Mouse (Mus musculus) right cerebral cortex, adult 2 months (tissue): ENCODE data around the gene Cacnb1.

Source experiments
- DNase-seq, 2 experiments: peaks; one replicate each; pipeline ENCODE4 v3.0.0; 2021 to 2022; ENCODE audit warnings: low spot score in 2 of 2

The Cacnb1 gene

GRCm38 (mm10) chr11:98011716-98012115 is 11.1 kb downstream of the Cacnb1 start:
- DNase-seq = peak in 1 of 2 experiments; percentile 66

- DNase-seq = peak in 1 of 2 experiments; percentile 45
Measured at GRCm38 (mm10) chr11:98008087-98008486, 14.7 kb downstream of the Cacnb1 start.

DNA sequence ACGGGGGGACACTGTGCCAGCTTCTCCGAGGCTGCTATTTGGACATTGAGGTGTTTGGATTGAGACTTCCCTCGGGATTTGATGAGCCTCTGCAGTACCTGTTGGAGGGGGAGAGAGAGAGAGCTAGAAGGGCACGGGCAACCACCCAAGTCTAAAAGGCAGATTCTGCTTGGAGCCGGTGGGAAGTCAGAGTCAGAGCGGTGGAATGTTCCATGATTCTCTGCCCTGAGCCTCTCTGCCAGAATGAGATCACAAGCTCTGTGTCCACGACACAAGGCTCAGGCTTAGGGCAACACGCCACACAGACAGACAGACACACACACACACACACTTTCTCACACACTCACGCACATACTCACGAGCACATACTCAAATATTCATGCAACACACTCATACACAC is 17.1 kb downstream of the Cacnb1 start:
- DNase-seq = no peak

- DNase-seq = peak in 1 of 2 experiments; percentile 12
Measured at GRCm38 (mm10) chr11:98005076-98005475, 17.8 kb downstream of the Cacnb1 start.

- peak; percentile 68 to 77 for DNase-seq
Measured at GRCm38 (mm10) chr11:98004161-98004560, 18.7 kb downstream of the Cacnb1 start.

GRCm38 (mm10) chr11:98003171-98003671 is 19.6 kb downstream of the Cacnb1 start:
- peak in 1 of 2 experiments; percentile 10 for DNase-seq

GRCm38 (mm10) chr11:98002627-98003026 is 20.2 kb downstream of the Cacnb1 start:
- DNase-seq = peak; percentile 75

- no peak for DNase-seq
Measured at GRCm38 (mm10) chr11:98001986-98002385, 20.8 kb downstream of the Cacnb1 start.

DNA sequence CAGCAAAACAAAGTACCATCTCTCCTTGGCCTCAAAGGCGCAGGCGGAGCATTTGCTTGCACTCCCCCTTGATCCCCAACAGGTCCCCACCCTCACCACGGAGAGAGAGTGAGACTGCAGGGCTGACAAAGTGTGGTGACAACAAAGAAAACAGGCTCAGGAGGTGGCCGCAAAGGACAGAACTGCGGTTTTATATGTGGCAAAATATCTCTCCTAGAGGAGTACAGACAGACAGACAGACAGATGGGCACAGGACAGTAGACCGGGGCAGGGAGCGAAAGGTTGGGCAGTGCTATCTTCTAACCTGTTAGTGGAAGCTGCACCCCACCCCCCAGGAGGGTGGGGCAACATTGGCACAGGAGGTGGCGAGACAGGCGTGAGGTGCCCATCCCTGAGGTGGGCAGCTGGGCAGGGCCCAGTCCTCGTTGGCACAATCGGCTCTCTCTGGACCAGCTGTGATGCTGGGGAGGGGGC is 21.4 kb downstream of the Cacnb1 start:
- no peak for DNase-seq

- DNase-seq = no peak
Measured at GRCm38 (mm10) chr11:98000378-98001140, 22.3 kb downstream of the Cacnb1 start.

GRCm38 (mm10) chr11:97999748-98000147 is 23.1 kb downstream of the Cacnb1 start:
- no peak for DNase-seq

DNA sequence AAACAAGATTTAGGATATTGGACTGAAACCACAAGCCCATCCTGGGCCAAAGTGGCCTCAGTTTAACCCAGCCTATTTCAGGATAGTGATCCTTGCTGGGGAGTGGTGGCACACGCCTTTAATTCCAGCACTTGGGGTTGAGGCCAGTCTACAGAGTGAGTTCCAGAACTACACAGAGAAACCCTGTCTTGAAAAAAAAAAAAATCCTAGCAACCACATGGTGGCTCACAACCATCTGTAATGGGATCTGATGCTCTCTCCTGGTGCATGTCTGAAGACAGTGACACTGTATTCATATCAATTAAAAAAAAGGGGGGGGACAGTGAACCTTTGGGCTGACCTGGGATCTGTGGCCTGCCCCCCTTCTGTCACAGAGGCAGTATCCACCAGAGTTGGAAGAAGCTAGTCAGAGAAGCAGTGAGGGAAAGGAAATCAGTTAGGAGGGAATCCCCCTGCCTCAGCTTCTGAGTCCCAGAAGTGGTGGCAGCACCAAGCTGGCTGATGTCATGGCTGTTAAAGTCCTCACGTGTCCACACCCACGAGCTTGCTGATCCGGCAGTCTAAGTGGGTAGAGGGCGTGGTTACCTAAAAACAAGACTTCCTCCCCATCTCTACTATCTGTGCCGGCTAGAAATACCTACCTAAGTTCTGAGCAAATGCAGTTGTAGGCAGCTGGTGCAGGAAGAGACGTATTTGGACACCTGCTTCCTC is 23.8 kb downstream of the Cacnb1 start:
- DNase-seq = peak in 1 of 2 experiments; percentile 45

DNA sequence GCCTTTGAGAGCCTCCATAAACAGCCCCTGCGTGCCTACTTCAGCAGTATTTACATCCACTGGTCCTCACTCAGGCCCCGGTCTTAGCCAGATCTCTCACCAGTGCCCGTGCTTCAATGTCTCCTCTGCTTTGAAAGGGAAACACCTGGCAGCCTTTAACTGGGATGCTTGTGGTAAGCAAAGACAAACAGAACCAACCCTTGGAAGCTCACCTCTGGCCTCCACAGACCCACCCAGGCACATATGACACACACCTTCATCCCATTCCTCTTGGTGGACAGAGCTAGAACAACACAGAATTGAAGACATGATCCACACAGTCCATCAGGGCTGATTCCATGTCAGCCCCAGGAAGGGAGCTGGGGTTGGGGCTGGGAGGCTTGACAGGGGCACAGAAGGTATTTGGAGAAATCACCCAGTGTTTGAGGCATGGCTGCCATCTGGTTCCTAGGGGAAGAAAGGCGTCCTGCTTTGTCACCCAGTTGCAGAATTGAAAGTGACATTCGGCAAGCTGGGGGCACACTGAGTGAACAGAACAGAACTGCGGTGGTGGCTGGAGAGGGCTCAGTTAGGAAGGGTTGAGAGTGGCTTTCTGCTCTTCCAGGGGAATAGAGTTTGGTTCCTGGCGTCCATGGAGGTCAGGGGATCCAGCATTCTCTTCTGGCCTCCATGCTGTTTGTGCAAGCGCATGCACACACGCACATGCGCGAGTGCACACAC is 24.6 kb downstream of the Cacnb1 start:
- peak in 1 of 2 experiments; percentile 16 for DNase-seq

DNA sequence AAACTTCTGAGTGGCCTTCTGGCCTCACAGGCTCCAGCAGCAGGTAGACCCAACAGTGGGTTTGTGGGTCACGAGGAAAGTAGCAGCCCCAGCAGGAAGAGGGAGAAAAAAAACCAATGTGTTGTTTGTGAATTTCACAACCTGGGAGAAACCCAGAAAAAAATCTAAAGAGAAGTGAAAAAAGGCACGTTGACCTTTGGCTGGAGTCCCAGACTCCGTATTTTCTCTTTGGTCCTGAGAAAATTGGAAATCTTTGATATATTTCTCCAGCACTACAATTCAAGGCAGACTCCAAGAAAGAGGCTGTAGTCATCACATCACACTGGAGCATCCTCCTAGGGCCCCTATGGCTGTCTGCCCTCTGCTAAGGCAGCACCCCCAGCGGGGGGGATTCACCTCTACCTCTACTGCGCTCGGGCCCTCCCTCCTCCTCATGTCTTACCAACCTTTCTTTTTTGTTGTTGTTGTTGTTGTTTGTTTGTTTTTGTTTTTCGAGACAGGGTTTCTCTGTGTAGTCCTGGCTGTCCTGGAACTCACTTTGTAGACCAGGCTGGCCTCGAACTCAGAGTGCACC is 25.4 kb downstream of the Cacnb1 start:
- DNase-seq = no peak

DNA sequence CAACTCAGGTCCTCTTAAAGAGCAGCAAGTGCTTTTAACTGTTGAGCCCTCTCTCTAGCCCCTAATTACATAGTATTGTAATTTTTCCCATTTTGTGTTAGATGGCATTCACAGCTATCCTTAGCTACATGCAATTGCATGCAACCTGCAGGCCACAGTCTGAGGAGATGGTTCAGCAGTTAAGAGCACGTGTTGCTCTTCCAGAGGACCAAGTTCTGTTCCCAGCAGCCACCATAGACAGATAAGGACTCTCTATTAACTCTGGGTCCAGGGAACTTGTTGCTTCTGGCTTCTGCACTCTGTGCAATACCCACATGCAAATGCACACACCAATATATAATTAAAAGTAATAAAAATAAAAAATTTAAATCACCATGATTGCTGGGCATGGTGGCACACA is 26.1 kb downstream of the Cacnb1 start:
- DNase-seq = no peak

DNA sequence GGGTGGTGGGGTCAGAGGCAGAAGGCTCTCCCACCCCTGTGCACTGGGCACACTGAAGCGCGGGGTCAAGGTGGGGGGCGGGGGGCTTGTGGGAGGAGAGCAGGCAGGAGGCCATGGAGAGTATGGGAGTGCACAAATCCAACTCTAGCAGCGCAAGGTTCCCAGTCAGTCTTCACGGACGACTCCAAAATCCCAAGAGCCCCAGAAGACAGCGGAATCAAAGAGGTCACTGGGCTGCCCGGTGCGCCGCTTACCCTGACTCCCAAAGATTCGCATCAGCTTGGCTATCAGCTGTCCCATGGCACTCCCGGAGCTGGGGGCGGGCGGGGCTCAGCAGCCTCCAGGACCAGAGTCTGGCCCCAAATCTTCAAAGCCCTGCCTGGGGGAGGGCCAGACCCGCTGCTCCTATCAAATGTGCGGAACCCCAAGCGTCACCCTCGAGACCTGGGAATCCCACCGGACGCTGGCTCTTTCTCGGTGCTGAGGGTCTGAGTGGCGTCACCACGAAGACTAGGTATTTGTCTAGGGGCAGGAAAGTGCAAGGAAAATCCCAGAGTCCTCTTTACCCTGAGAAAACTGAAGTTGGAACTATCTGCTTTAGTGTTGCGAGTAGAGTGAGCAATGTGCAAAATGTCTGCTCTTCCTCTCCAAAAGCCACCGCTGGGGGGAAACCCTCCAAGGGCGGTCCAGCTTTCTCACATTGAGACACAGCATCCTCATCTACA is 27.1 kb downstream of the Cacnb1 start, which contains the start of gene Arl5c:
TSS of gene Arl5c (minus strand) at position 618 of the 725 bp plus-strand sequence.
- no peak for DNase-seq

DNA sequence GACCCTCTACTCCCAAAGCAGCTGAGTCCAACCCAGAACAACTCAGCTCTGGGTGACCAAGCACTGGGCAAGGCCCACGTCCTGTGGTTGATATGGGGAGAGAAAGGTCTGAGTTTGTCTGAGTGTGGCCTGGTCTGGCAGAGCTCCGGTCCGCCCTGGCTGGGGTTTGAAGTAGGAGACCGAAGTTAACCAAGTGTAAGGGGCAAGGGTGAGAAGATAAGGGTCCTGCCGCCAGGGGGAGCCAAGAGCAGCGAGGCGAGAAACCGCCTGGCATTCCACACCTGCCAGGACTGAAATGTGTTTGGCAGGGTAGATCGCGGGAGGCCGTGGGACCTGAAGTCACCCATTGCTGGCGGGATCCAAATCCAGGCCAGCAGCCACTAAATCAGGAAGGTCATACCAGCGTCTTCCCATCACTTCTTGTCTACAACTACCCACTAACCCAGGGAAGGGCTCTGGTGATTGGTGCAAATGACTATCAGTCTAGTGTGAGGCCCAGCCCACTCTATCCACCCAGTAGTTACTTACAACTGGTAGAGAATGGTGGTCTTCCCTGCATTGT is 28.2 kb downstream of the Cacnb1 start:
- DNase-seq = peak; percentile 70 to 80

DNA sequence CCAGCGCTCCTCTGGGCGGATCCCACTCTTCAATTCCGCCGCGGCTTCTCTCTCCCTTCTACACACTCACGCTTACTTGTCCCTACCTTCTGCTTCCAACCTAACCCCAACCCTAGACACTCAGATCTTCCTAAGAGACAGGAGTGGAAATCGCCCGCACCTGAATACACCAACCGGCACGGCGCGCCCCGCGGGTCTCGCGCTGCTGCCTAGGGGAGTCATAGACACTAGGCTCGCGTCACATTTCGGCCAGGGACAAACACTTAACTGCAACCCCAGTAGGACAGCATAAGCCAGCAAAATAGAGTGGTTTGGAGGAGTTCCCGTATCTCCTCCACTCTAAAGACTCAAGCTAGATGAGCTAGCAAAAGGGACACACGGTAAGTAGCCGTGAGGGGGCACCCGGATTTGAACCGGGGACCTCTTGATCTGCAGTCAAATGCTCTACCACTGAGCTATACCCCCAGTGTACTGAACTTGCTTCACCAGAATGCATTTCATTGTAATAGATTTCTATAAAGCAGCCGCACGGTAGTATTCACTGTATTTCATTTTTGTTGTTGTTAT is 34.2 kb downstream of the Cacnb1 start:
- peak; percentile 89 to 91 for DNase-seq

DNA sequence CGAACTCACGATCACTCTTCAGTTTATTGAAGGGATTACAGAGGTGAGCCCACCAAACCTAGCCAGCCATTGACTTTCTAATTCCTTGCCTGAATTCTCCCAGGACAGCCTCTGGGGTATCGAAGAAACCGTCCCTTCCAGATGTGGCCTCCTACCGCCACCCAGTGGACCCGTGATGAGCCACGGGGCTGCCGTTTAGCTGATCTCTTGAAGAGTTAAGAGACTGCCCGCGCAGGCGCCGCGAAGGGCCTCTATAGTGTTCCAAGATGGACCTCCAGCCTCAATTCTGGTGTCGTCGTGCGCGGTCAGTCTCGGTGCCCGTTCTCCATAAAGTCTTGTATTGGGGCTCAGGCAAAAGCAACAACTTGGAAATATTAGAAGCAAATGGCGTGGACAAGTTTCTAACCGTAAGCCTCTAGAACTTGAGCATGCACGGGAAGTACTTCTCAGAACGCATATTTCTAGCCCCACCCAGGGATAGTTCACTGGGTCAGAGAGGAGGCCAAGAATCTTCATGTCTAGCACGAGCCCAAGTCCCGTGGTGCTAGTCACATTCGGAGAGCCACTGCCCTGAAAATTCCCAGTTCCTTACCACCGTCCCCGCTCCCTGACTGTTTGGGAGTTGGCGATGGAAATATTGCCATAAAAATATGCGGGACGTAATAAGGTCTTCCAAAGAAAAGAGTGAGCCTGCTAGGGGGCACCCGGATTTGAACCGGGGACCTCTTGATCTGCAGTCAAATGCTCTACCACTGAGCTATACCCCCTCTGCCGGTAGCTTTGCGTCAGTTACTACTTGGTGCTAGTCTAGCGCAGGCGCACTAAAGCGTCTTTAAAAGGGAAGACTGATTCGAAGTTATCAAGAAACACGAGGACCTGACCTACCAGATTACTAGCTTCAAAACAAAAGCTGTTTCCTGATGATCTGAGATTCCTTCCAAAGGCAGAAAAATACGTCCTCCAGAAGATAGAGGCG is 35.0 kb downstream of the Cacnb1 start:
- peak; percentile 98 to 99 for DNase-seq
